Mouse (Mus musculus) gastrocnemius, adult 2 months (tissue): ENCODE data around the gene Xaf1. TPM values are rescaled to one million over a fixed set of nuclear protein-coding genes. Genes with fewer than 3 reads are reported as not detected.

ENCODE experiments used
- DNase-seq: peaks from one replicate; pipeline ENCODE4 v3.0.0; 2022
- H3K27ac ChIP-seq: fragments of 200-600 bp; 2 replicates; pipeline ENCODE4 v1.8.1; 2022; ENCODE audit warnings: mild to moderate bottlenecking
- H3K4me3 ChIP-seq: fragments of 200-600 bp; 2 replicates; pipeline ENCODE4 v1.8.1; 2022; ENCODE audit warnings: mild to moderate bottlenecking, moderate library complexity
- CTCF ChIP-seq: fragments of 200-600 bp; IDR thresholded peaks from 2 replicates; pipeline ENCODE4 v1.8.1; 2022; ENCODE audit warnings: antibody characterized with exemption, mild to moderate bottlenecking, moderate library complexity
- intact Hi-C: fragments of 180-260 bp; cut with DNase I; formaldehyde crosslinking; loops from one replicate; pipeline ENCODE4 v1.15.1; 2025
- long read RNA-seq, 2 experiments: library from polyadenylated mRNA; stranded (forward); transcript quantifications; one replicate each; pipeline ENCODE4 v2.0.0; 2021
- total RNA-seq, 2 experiments: library from RNA; stranded (reverse); gene quantifications; 2 replicates each; pipeline ENCODE4 v1.2.3; 2021

Xaf1 gene
- 1 to 10 TPM; 3.4 to 3.7 TPM for total RNA-seq
- long read RNA-seq, experiment 1, partial matches to known transcripts: 0 of 1 reads
- long read RNA-seq, experiment 1, other reads (novel, unspliced or antisense): 0 of 1 reads
- long read RNA-seq, experiment 2, partial matches to known transcripts: 1 of 4 reads
- long read RNA-seq, experiment 2, other reads (novel, unspliced or antisense): 1 of 4 reads

DNA sequence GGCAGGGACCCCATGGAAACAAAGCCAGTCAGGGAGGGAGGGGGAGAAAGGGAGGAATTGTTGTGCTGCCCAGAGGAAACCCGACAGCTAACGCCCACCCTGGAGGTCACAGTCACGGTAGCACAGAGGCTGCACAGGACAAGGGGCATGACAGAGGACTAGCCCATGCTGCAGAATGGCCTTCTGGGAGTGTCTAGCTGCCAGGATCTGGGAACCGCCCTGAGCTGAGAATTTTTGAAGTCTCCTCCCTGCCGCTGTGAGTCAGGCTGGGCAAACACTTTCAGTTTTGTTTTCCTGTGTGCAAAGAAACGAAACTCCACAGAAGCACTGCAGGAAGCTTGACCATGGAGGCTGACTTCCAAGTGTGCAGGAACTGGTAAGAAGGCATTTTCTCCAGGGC, at the start of gene Xaf1:
Xaf1 (plus strand) TSS at position 296 of the 400 bp plus-strand sequence.
- TF ChIP-seq CTCF: no peak
- DNase-seq: peak; percentile 72
- intact Hi-C loops: no loop called here
- Histone ChIP-seq H3K4me3 (peak within 1 kb of the TSS; percentile 78), H3K27ac (peak within 1 kb of the TSS; percentile 82)

GRCm38 (mm10) chr11:72255629-72256028, 45.8 kb upstream of the Xaf1 start:
- no peak for DNase-seq
- Histone ChIP-seq H3K4me3 (no peak overlapping the region), H3K27ac (no peak overlapping the region)
- TF ChIP-seq CTCF: no peak
- intact Hi-C loops: no loop called here

- H3K27ac ChIP-seq: no peak overlapping the region
- H3K4me3 ChIP-seq: no peak overlapping the region
- DNase-seq: no peak
- TF ChIP-seq CTCF: no peak
- intact Hi-C loops: no loop called here
Measured at GRCm38 (mm10) chr11:72256441-72256840, 45.0 kb upstream of the Xaf1 start.

DNA sequence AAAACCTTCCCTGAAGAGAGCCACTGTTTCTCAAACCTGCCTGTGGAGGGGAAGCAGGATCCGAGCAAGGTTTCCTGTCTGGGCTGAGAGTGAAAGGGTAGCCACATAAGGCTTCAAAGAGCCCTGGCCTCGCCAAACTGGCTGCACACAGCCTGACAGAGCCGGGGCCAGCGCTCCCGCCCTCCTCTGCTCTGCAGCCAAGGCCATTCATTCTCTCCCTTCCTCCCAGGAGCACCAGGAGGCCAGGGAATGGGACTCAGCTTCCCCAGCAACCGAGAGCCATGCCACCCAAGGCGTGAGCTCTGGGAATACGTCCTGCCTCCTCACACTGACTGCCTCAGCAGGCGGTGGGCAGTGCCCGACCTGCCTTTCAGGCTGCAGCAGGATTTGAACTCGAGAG, 35.9 kb upstream of the Xaf1 start:
- TF ChIP-seq CTCF: no peak
- intact Hi-C loops: no loop called here
- peak; percentile 31 for DNase-seq
- Histone ChIP-seq H3K4me3 (peak overlapping the region; percentile 29), H3K27ac (no peak overlapping the region)

GRCm38 (mm10) chr11:72266207-72266959, 35.0 kb upstream of the Xaf1 start:
- TF ChIP-seq CTCF: peak; percentile 56
- Histone ChIP-seq H3K4me3 (peak overlapping the region; percentile 73), H3K27ac (no peak overlapping the region)
- DNase-seq: peak; percentile 68
- intact Hi-C loops: loop anchor here (2.0 kb wide), 1 partner anchor 42 kb away; no protein-coding TSS in a partner anchor

GRCm38 (mm10) chr11:72266960-72267560, 34.4 kb upstream of the Xaf1 start, which contains the start of gene Slc13a5:
Slc13a5 (minus strand) TSS chr11:72267222.
- Histone ChIP-seq H3K27ac (no peak within 1 kb of the TSS), H3K4me3 (peak within 1 kb of the TSS; percentile 73)
- TF ChIP-seq CTCF: no peak
- intact Hi-C loops: loop anchor here (2.0 kb wide), 1 partner anchor 42 kb away; no protein-coding TSS in a partner anchor
- peak; percentile 21 for DNase-seq

DNA sequence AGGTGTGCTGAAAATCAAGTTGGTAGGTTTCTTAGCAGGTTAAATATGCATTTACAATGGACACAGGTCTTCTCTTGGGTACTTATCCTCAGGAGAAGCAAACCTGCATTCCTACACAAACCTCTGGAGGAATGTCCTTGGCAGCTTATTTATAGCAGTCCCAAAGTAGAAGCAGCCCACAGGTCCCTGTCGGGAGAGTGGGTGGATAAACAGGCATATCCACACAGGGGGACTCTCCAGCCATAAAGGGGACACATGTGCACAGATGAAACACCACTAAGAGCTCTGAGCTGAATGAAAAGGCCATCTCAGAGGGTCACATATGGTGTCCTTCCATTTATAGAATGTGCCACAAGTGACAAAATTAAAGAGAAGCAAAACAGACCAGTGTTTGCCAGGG, 29.7 kb upstream of the Xaf1 start:
- TF ChIP-seq CTCF: no peak
- H3K27ac ChIP-seq: no peak overlapping the region
- intact Hi-C loops: no loop called here

GRCm38 (mm10) chr11:72273341-72273740, 28.1 kb upstream of the Xaf1 start:
- Histone ChIP-seq H3K27ac (no peak overlapping the region), H3K4me3 (no peak overlapping the region)
- no peak for TF ChIP-seq CTCF
- DNase-seq: no peak
- intact Hi-C loops: no loop called here

More for the DNA sequence above, 29.7 kb upstream of the Xaf1 start:
- no peak for DNase-seq
- no peak overlapping the region for H3K4me3 ChIP-seq

DNA sequence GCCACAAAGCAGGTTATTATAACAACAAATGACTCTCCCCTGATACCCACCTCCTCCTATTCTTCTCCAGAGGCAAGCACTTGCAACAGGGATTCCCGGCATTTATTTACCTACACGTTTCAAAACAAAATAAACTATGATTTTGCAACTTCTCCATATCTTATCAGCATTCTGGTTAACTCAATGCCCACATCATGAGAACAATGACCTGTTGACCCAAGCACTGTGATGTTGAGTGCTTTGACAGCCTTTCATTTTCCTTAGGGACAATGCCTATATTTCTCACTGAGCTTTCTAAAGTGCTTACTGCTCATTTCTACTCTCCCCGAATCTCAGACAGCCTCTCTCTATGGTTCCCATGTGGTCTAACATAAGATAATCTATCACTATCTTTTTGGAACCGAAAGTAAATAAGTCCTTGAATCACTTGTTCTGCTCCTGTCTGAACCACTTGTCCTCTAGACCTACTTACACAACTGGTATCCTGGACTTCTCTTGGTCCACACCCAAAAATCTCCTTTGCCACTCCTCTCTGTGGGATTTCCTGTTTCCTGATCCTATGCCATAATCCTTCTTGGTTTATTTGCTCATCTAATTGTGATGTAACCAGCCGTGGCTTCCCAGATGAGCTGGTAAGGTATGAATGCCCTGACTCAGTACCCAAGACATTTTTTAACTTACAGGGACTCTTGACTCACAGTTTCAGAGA, 20.1 kb upstream of the Xaf1 start:
- intact Hi-C loops: no loop called here
- TF ChIP-seq CTCF: no peak
- no peak overlapping the region for H3K4me3 ChIP-seq
- no peak for DNase-seq
- no peak overlapping the region for H3K27ac ChIP-seq

GRCm38 (mm10) chr11:72281852-72282400, 19.5 kb upstream of the Xaf1 start:
- no peak overlapping the region for H3K27ac ChIP-seq
- no peak overlapping the region for H3K4me3 ChIP-seq
- intact Hi-C loops: no loop called here
- DNase-seq: no peak
- TF ChIP-seq CTCF: no peak

DNA sequence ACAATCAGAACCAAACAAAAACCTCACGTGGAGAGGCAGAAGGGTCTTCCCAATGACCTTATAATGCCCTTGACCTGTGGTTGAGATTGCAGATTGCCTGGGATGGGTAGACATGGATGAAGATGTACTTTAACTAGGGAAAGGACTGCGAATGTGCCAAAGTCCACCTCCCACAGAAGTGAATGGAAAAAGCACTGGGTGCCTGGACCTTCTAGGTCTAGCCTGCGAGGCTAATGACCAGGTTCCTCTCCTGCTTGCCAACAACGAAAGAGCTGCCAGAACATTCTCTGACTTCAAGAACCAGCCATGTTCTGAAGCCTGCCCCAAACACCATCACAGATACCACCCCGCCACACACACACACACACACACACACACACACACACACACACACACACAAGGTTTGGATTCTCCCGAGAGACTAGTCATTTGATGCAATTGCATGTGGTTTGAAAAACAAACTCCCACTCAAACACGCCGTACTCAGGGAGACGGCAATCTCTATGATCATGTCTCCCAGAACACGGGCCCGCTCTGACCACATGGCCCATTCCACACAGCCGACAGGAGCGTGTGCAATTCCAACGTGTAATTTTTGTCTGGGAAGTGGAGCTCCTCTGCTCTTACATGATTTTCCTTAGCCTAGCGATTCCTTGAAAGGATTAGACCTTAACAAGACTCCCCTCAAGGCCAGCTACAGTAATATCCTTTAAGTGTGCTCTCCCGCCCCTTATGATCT, 17.8 kb upstream of the Xaf1 start:
- TF ChIP-seq CTCF: no peak
- no peak overlapping the region for H3K27ac ChIP-seq
- H3K4me3 ChIP-seq: no peak overlapping the region
- DNase-seq: no peak
- intact Hi-C loops: no loop called here
